Mouse (Mus musculus) neural tube, embryonic 11.5 days (tissue): ENCODE results near the gene Ankrd2. TPM values are rescaled to one million over a fixed set of nuclear protein-coding genes. Genes with fewer than 3 reads are reported as not detected.

Source experiments
- ATAC-seq: fragments of 200-750 bp; cut with Nextera tagmentation; 2 replicates; pipeline ENCODE4 v1.8.0; 2017; ENCODE audit warnings: moderate number of reproducible peaks, mild to moderate bottlenecking, moderate TSS enrichment, moderate library complexity; ENCODE audit not compliant: insufficient read depth, low FRiP score, low TSS enrichment
- DNase-seq: peaks from one replicate; pipeline ENCODE4 v3.0.0-alpha.2; 2015; ENCODE audit warnings: low spot score
- H3K27ac ChIP-seq: fragments of 300-500 bp; sonication (generic); 2 replicates; pipeline ENCODE4 v1.5.1; 2014; ENCODE audit warnings: low read depth, mild to moderate bottlenecking, low read length
- H3K27me3 ChIP-seq: fragments of 300-500 bp; sonication (generic); 2 replicates; pipeline ENCODE4 v1.6.1; 2014; ENCODE audit warnings: mild to moderate bottlenecking, low read length, mixed read lengths; ENCODE audit not compliant: control insufficient read depth, insufficient read depth
- H3K36me3 ChIP-seq: fragments of 300-500 bp; sonication (generic); 2 replicates; pipeline ENCODE4 v1.6.1; 2014; ENCODE audit warnings: mild to moderate bottlenecking, low read length, moderate library complexity, mixed read lengths; ENCODE audit not compliant: control insufficient read depth, insufficient read depth
- H3K4me1 ChIP-seq: fragments of 300-500 bp; sonication (generic); 2 replicates; pipeline ENCODE4 v1.6.1; 2014; ENCODE audit warnings: low read length, mixed read lengths; ENCODE audit not compliant: control insufficient read depth, insufficient read depth
- H3K4me2 ChIP-seq: fragments of 300-500 bp; sonication (generic); 2 replicates; pipeline ENCODE4 v1.6.1; 2014; ENCODE audit warnings: low read depth, mild to moderate bottlenecking, moderate library complexity
- H3K4me3 ChIP-seq: fragments of 300-500 bp; sonication (generic); 2 replicates; pipeline ENCODE4 v1.5.1; 2014; ENCODE audit warnings: low read depth, low read length
- H3K9ac ChIP-seq: fragments of 300-500 bp; sonication (generic); 2 replicates; pipeline ENCODE4 v1.6.1; 2014; ENCODE audit warnings: mild to moderate bottlenecking, low read length
- H3K9me3 ChIP-seq: fragments of 300-500 bp; sonication (generic); 2 replicates; pipeline ENCODE4 v1.6.1; 2016; ENCODE audit warnings: low read length; ENCODE audit not compliant: control insufficient read depth
- WGBS: fragments of 180-500 bp; shearing (Covaris S2); extraction: QIAGEN DNeasy Blood & Tissue Kit; methylation state at CpG from one replicate; pipeline ENCODE4 v1.1.7; 2014; 5-methylcytosine and 5-hydroxymethylcytosine counted together
- polyA plus RNA-seq: library from polyadenylated mRNA; unstranded; fragments of >200 nt; fragmentation: Nextera tagmentation; extraction: Ambion mirVana; gene quantifications from 2 replicates; pipeline ENCODE4 v1.2.1, GENCODE M21; 2014

Ankrd2 gene
- polyA plus RNA-seq, 1 experiment from 2014 or later: 0.48 TPM

DNA sequence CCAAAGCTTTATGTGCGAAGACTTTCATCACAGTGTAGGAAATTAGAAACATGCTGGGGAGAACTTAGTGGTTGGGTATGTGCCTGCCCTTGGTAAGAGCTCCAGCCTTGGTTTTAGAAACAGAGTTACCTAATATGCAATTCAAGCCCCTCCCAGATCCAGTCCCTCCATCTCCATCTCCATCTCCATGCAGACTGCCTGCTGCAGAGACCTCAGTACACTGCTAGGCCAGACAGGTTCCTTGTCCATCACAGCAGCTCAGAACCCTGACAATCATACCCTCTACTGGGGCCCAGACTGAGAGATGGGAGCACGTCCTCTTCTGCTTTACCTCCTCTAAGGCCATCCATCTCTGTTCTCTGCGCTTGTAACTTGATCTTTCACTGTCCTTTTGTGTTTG lies 27.2 kb upstream of the Ankrd2 start:
- Histone ChIP-seq H3K4me2 (no peak overlapping the region), H3K9ac (no peak overlapping the region), H3K36me3 (no peaks in the 10 kb centered on the region), H3K27me3 (no peaks in the 10 kb centered on the region), H3K4me3 (no peak overlapping the region), H3K9me3 (no peaks in the 10 kb centered on the region), H3K27ac (no peak overlapping the region), H3K4me1 (no peaks in the 10 kb centered on the region)
- DNase-seq (no peak), ATAC-seq (no peak)
- 60% methylated on average over 3 of the region's 3 CpGs for WGBS

DNA sequence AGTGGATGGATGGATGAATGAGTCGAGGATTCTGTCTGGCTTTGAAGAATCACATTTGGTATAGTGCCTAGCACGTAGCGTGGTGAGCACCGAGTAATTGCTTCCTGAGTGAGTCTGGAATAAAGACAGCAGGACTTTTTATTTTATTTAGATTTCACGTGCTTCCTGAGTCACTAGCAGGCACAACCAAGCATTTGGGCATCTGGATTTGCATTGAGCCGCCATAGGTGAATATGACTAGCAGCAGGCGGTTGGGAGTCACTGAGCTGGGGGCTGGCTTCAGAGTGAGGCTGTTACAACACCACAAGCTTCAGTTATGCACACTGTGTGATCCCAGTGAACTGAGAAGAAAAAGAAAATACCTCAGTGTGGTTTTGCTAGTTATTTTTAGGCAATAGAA lies 26.7 kb upstream of the Ankrd2 start:
- H3K9me3 ChIP-seq: no peaks in the 10 kb centered on the region
- H3K27me3 ChIP-seq: no peaks in the 10 kb centered on the region
- no peak for DNase-seq
- no peak overlapping the region for H3K9ac ChIP-seq
- H3K27ac ChIP-seq: no peak overlapping the region
- H3K4me1 ChIP-seq: no peaks in the 10 kb centered on the region
- no peak overlapping the region for H3K4me3 ChIP-seq
- H3K36me3 ChIP-seq: no peaks in the 10 kb centered on the region
- no peak for ATAC-seq
- WGBS: 65% methylated on average over 7 of the region's 7 CpGs
- no peak overlapping the region for H3K4me2 ChIP-seq

DNA sequence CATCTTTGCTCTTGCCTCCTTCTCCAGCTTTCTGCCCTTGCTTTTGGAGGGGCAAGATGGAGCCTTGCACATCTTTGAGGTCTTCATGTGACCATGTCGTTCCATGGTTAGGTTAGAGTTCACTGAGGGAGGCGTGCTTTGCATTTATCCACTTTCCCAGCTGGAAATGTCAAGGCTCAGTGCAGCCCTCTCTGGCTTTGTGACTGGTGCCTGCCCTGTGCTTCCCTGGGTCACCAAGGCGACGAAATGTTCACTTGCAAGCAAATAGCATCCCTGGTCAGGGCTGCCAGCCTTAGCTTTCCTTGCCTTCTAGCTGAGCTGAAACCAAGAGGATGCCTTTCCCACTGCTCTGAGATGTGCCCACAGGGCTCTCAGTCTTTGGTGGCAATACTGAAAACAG lies 25.4 kb upstream of the Ankrd2 start:
- Histone ChIP-seq H3K27me3 (no peaks in the 10 kb centered on the region), H3K36me3 (no peaks in the 10 kb centered on the region), H3K9me3 (no peaks in the 10 kb centered on the region), H3K9ac (no peak overlapping the region), H3K4me2 (no peak overlapping the region), H3K27ac (no peak overlapping the region), H3K4me3 (no peak overlapping the region), H3K4me1 (no peaks in the 10 kb centered on the region)
- ATAC-seq (no peak), DNase-seq (no peak)
- 67% methylated on average over 4 of the region's 4 CpGs for WGBS

DNA sequence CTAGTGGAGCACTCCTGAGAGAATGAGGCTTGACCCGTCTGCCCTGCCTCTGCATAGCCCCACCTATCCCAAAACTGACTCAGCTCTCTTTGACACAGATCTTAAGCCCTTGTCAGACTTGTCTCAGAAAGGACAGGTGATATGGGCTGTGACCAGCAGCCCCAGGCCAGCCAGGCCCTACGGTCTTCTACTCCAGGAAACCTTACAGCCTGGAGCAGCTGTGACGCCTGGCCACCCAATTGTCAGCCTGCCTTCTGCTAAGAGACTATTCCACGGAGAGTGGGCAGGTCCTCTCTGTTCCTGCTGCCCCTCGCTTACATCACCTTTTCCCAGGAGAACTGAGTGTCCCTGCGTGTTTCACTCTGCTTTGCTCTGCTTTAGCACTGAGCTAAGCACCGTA lies 24.7 kb upstream of the Ankrd2 start:
- 81% methylated on average over 7 of the region's 7 CpGs for WGBS
- Histone ChIP-seq H3K36me3 (no peaks in the 10 kb centered on the region), H3K27ac (no peak overlapping the region), H3K4me1 (no peaks in the 10 kb centered on the region), H3K9ac (no peak overlapping the region), H3K9me3 (no peaks in the 10 kb centered on the region), H3K27me3 (no peaks in the 10 kb centered on the region), H3K4me2 (no peak overlapping the region), H3K4me3 (no peak overlapping the region)
- no peak for DNase-seq
- ATAC-seq: no peak

DNA sequence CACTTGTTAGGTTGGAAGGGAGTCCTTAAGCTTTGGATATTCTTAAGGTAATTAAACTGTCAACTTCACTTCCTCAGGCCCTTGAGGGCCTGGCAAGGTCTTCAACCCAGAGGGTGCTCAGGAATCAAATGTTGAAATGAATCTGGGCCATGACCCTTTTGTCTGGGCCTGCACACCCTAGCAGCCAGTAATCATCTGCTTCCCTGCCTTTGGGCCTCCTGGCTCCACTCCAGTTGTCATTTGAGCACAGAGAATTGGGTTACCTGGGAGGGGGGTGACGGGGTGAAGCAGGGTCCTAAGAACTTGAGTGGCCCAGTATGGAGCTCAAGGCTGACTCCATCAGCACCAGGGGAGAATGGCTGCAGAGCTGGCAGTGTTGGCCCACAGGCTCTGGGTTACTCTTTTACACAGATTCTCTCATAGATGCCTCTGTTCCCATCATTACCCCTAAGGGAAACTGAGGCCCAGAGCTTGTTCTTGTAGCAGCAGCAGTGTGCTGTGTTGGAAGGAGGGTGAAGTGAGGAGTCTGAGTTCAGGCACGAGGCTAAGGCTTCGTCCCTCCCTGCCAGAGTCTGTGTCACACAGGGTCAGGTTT lies 21.5 kb upstream of the Ankrd2 start:
- Histone ChIP-seq H3K27ac (no peak overlapping the region), H3K4me2 (no peak overlapping the region), H3K9me3 (no peaks in the 10 kb centered on the region), H3K9ac (no peak overlapping the region), H3K4me1 (no peaks in the 10 kb centered on the region), H3K4me3 (no peak overlapping the region), H3K36me3 (no peaks in the 10 kb centered on the region), H3K27me3 (no peaks in the 10 kb centered on the region)
- ATAC-seq (no peak), DNase-seq (no peak)
- WGBS: 90% methylated on average over 3 of the region's 3 CpGs

DNA sequence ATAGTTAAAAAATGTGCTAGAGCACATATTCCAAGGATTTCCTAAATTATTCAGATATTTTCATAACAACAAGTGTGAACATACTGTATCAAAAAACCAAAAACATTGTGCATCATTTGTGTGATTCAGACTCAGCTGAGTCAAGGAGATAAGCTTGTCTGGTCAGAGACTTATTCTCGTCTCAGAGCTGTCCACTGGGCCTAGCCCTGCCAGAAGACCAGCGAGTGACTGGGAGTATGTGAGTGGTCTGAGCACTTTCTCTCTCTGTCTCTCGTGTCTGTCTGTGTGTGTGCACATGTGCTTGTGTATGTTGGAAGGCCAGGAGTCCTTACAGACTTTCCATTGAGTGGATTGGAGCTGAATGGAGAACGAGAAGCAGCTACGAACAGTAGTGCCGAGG lies 20.8 kb upstream of the Ankrd2 start:
- Histone ChIP-seq H3K9me3 (no peaks in the 10 kb centered on the region), H3K4me1 (no peaks in the 10 kb centered on the region), H3K27me3 (no peaks in the 10 kb centered on the region), H3K4me3 (no peak overlapping the region), H3K9ac (no peak overlapping the region), H3K36me3 (no peaks in the 10 kb centered on the region), H3K27ac (no peak overlapping the region), H3K4me2 (no peak overlapping the region)
- ATAC-seq: no peak
- WGBS: 82% methylated on average over 6 of the region's 6 CpGs
- DNase-seq: no peak

DNA sequence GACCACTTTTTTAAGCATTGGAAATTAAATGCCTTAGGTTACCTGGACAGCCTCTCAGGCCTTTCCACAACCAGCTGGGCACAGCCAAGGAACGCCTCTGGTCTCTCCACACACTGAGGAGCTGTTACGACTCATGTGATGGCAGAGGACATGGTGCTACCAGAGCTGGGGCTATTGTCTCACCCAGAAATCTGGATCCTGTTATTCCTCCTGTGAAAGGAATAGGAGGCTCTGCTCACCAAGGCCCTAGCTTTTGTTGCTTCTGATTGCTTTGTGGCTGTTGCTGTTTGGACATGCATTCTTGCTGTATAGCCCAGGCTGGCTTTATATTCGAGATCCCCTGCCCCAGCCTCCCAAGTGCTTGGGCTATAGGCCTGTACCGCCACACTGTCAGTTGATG lies 19.5 kb upstream of the Ankrd2 start:
- DNase-seq (no peak), ATAC-seq (no peak)
- H3K4me2 ChIP-seq: no peak overlapping the region
- no peaks in the 10 kb centered on the region for H3K36me3 ChIP-seq
- no peak overlapping the region for H3K9ac ChIP-seq
- H3K27me3 ChIP-seq: no peaks in the 10 kb centered on the region
- no peak overlapping the region for H3K4me3 ChIP-seq
- 70% methylated on average over 4 of the region's 4 CpGs for WGBS
- no peaks in the 10 kb centered on the region for H3K9me3 ChIP-seq
- H3K27ac ChIP-seq: no peak overlapping the region
- no peaks in the 10 kb centered on the region for H3K4me1 ChIP-seq

DNA sequence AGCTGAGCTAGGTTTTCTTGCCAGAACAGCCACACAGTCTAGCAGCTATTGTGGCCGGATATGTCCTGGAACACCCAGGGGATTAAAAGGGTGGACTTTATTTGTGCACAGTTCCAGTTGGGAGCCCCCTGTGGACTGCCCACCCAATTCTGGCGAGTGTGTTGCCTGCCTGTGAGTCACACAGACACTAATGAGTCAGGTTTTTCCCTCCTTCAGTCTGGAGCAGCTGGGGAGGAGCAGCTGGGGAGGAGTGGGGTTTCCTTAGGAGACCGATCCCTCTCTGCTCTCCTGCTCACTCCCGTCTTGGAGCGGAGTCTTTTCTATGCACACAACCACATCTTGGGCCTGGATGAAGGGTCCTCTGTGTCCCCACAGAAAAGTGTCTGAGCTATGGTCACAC lies 19.0 kb upstream of the Ankrd2 start:
- H3K9me3 ChIP-seq: no peaks in the 10 kb centered on the region
- no peak overlapping the region; the same call in 1 of the 2 replicates for H3K9ac ChIP-seq
- DNase-seq (no peak), ATAC-seq (no peak)
- no peak overlapping the region for H3K27ac ChIP-seq
- WGBS: 78% methylated on average over 5 of the region's 5 CpGs
- no peaks in the 10 kb centered on the region for H3K4me1 ChIP-seq
- no peak overlapping the region for H3K4me2 ChIP-seq
- H3K27me3 ChIP-seq: no peaks in the 10 kb centered on the region
- no peak overlapping the region for H3K4me3 ChIP-seq
- no peaks in the 10 kb centered on the region for H3K36me3 ChIP-seq

DNA sequence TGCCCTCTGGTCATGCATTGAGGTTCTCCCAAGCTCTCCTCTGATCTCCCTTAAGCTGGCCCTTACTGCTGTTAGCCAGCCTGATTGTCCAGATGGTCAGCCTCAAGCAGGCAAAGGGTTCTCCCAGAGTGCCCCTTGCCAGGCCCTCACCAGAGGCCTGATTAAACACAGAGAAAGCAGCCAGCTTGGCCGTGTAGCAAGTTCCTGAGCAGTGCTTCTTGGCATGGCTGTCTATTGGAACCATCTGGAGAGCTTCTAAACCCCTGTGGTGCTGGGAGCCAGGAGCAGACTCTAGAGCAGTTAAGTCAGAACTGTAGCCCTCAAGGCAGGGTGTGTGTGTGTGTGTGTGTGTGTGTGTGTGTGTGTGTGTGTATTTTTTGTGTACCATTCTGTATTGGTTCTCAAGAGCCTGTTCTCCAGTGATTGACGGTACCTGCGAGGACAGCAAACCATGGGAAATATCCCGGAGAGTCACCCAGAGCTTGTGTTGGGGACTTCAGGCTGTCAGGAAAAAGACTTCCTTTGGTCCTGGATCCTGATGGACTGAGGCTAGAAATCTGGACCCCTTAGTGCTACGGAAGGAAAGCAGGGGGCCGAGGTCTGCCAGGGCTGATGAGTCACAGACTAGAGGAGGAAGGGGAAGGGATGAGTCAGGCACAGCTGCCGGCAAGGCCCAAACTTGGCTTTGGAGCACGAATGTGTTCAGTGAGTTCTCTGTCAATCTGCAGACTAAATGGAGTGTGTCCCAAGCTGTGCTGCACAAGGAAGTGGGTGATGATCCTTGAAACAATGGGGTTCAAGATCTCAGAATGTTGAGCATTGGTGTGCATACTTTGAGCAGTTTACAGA lies 18.2 kb upstream of the Ankrd2 start:
- Histone ChIP-seq H3K9ac (no peak overlapping the region; the same call in 1 of the 2 replicates), H3K27me3 (no peaks in the 10 kb centered on the region), H3K4me1 (no peaks in the 10 kb centered on the region), H3K27ac (no peak overlapping the region), H3K4me2 (no peak overlapping the region), H3K9me3 (no peaks in the 10 kb centered on the region), H3K4me3 (no peak overlapping the region), H3K36me3 (no peaks in the 10 kb centered on the region)
- ATAC-seq (no peak), DNase-seq (no peak)
- 69% methylated on average over 8 of the region's 8 CpGs for WGBS
